Mouse (Mus musculus): Measurements from ENCODE around the gene Parp6. TPM values are rescaled to one million over a fixed set of nuclear protein-coding genes. Genes with fewer than 3 reads are reported as not detected.

Parp6 gene
- total RNA-seq, 2 experiments from 2014 or later = 27.7 to 35.8 TPM

GRCm38 (mm10) chr9:59679678-59680533 is 62.8 kb downstream of the Parp6 start, which contains the start of gene Gramd2:
TSS of gene Gramd2 (plus strand) at chr9:59680144.
- peak; percentile 69 to 75 for DNase-seq (ENCODE audit: low spot score in 2 of 2)

GRCm38 (mm10) chr9:59680534-59680875 is 63.4 kb downstream of the Parp6 start:
- no peak for DNase-seq (ENCODE audit: low spot score in 2 of 2)

GRCm38 (mm10) chr9:59684020-59684419 is 66.9 kb downstream of the Parp6 start:
- DNase-seq (ENCODE audit: low spot score in 2 of 2) = no peak

GRCm38 (mm10) chr9:59687416-59688046 is 70.4 kb downstream of the Parp6 start:
- no peak for DNase-seq (ENCODE audit: low spot score in 2 of 2)

- peak; percentile 63 to 69 for DNase-seq (ENCODE audit: low spot score in 2 of 2)
Measured at GRCm38 (mm10) chr9:59691635-59692094, 74.6 kb downstream of the Parp6 start.

- peak in 1 of 2 experiments; percentile 13 for DNase-seq (ENCODE audit: low spot score in 2 of 2)
Measured at GRCm38 (mm10) chr9:59692145-59692544, 75.1 kb downstream of the Parp6 start.

GRCm38 (mm10) chr9:59694571-59695450 is 77.7 kb downstream of the Parp6 start:
- no peak for DNase-seq (ENCODE audit: low spot score in 2 of 2)

GRCm38 (mm10) chr9:59695451-59695813 is 78.3 kb downstream of the Parp6 start:
- DNase-seq (ENCODE audit: low spot score in 2 of 2) = no peak

GRCm38 (mm10) chr9:59696381-59696780 is 79.3 kb downstream of the Parp6 start:
- DNase-seq (ENCODE audit: low spot score in 2 of 2) = no peak

Other genes starting within 250 kb of the Parp6 start
- gene Arih1, start 130.7 kb upstream of the Parp6 start, total RNA-seq (2021) = 100 to 1,000 TPM; 113 to 143 TPM
- 100 to 1,000 TPM; 110 to 154 TPM for gene Hexa, start 77.7 kb upstream of the Parp6 start, total RNA-seq (2021)
- 1 to 10 TPM; 2.9 to 3.1 TPM for gene Tmem202, start 77.4 kb upstream of the Parp6 start, total RNA-seq (2021)
- 1 to 10 TPM; 5.0 to 5.7 TPM for gene Celf6, start 39.4 kb upstream of the Parp6 start, total RNA-seq (2021)
- 1,000 to 10,000 TPM in 1 of 2 experiments, 100 to 1,000 TPM in 1; 853 to 1,405 TPM for gene Pkm, start 39.1 kb downstream of the Parp6 start, total RNA-seq (2021)
- under 1 TPM; 0.13 to 0.64 TPM for gene Gramd2, start 62.9 kb downstream of the Parp6 start, total RNA-seq (2021)
- 10 to 100 TPM in 1 of 2 experiments, 1 to 10 TPM in 1; 9.2 to 11.7 TPM for gene Senp8, start 133.4 kb downstream of the Parp6 start, total RNA-seq (2021)
- 10 to 100 TPM; 10.2 to 12.1 TPM for gene Myo9a, start 133.6 kb downstream of the Parp6 start, total RNA-seq (2021)

Measured in adrenal gland, adult 18-20 months (tissue).